Mouse (Mus musculus) liver, embryonic 14.5 days (tissue): ENCODE results near the gene Zfp865.

Experiments used
- CTCF ChIP-seq: IDR thresholded peaks from 2 replicates; pipeline ENCODE4 v1.5.1; 2016; ENCODE audit warnings: antibody characterized with exemption, low read depth, control low read depth
- EP300 ChIP-seq: IDR thresholded peaks from 2 replicates; pipeline ENCODE4 v1.6.1; 2016; ENCODE audit warnings: antibody characterized with exemption, low read depth

- TF ChIP-seq CTCF (no peak), EP300 (no peak)
These were observed 16.0 kb downstream of the Zfp865 start for GRCm38 (mm10) chr7:5036136-5036535.
